Mouse (Mus musculus): Measurements from ENCODE around the gene Psmf1. TPM values are rescaled to one million over a fixed set of nuclear protein-coding genes. Genes with fewer than 3 reads are reported as not detected.

Psmf1 gene
- 10 to 100 TPM in 19 of 26 experiments, 1 to 10 TPM in 7; 1.7 to 29.9 (median 14.1) TPM for total RNA-seq (2018; cell fraction: chromatin; rRNA removed)
- total RNA-seq (2018; cell fraction: cytosol; rRNA removed) = 10 to 100 TPM; 14.1 to 25.1 (median 20.7) TPM
- 10 to 100 TPM in 17 of 26 experiments, 1 to 10 TPM in 9; 3.5 to 23.1 (median 13.1) TPM for total RNA-seq (2018; cell fraction: nucleus; rRNA removed)
- polyA plus RNA-seq (2018) = 17.9 to 25.0 TPM (median 19.6 TPM) in 3 replicates

DNA sequence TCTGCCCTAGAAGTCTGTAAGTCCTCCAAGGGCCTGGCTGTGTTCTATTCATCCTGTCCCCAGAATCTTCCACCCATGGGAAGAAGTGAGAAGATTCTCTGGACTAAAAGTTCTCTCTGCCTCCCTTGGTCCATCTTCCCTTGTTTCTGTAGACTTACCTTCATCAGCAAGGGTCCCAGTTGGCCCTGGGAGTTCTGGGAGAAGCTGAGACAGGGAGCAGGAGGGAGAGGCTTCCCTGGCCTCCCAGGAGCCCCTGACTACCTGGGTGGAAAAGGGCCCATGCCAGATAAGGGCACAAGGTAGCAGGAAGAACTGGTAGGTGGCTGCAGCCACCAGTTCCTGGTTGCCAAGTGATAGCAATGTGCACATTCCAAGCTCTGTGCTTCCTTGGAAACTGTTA is at the start of gene Psmf1:
Psmf1 (minus strand) TSS at position 342 of the 400 bp plus-strand sequence.
- H3K4me3 ChIP-seq (ENCODE audit: inconsistent target) = no peak within 1 kb of the TSS
- no peaks in the 10 kb centered on the region for H3K36me3 ChIP-seq (ENCODE audit: inconsistent target)
- H3K27ac ChIP-seq = no peak within 1 kb of the TSS
- H3K79me2 ChIP-seq (ENCODE audit: inconsistent target) = peaks cover 21% of the 10 kb centered on the region

DNA sequence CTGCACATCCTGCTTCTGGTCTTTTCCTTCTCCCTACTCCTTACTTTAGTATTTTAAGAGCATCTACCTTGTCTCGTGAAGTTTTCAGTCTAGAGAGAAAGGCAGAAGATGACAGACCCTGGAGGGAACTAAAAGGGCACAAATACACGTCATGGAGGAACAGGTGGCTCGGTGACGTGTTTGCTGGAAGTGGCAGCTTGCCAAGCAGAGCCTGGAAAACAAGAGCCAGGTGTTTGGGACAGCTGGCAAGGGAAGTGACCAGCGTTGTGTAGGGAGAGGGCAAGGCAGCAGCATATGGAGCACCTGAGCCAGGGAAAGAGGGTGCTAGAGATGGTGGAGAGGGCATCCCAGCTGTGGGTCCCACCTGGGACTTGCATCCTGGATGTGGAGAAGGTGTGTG is 47.2 kb upstream of the Psmf1 start:
- Histone ChIP-seq H3K79me2 (ENCODE audit: inconsistent target) (no peaks in the 10 kb centered on the region), H3K4me3 (ENCODE audit: inconsistent target) (no peak overlapping the region), H3K27ac (no peak overlapping the region), H3K36me3 (ENCODE audit: inconsistent target) (no peaks in the 10 kb centered on the region)
- 59% methylated on average over 5 of the region's 5 CpGs for WGBS (ENCODE audit: missing documents)

DNA sequence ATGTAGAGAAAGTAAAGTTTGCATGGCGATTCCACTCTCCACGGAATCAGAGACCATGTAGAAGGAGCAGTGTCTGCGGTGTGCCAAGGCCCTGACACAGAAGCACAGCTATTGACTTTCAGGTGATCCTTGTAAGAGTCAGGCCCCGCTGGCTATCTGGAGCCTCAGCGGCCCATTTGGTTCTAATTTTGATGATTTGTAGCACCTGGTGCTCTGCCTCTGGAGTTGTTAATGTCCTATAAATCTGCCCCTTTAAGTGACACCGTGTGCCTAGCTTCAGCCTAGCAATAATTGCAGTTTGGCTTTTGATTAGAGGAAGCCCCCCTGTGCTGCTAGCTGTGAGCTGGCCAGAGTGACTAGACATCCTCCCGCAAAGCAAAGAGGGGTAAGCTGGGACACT is 46.2 kb upstream of the Psmf1 start:
- Histone ChIP-seq H3K79me2 (ENCODE audit: inconsistent target) (no peaks in the 10 kb centered on the region), H3K27ac (no peak overlapping the region), H3K36me3 (ENCODE audit: inconsistent target) (no peaks in the 10 kb centered on the region), H3K4me3 (ENCODE audit: inconsistent target) (no peak overlapping the region)
- 55% methylated on average over 7 of the region's 7 CpGs for WGBS (ENCODE audit: missing documents)

DNA sequence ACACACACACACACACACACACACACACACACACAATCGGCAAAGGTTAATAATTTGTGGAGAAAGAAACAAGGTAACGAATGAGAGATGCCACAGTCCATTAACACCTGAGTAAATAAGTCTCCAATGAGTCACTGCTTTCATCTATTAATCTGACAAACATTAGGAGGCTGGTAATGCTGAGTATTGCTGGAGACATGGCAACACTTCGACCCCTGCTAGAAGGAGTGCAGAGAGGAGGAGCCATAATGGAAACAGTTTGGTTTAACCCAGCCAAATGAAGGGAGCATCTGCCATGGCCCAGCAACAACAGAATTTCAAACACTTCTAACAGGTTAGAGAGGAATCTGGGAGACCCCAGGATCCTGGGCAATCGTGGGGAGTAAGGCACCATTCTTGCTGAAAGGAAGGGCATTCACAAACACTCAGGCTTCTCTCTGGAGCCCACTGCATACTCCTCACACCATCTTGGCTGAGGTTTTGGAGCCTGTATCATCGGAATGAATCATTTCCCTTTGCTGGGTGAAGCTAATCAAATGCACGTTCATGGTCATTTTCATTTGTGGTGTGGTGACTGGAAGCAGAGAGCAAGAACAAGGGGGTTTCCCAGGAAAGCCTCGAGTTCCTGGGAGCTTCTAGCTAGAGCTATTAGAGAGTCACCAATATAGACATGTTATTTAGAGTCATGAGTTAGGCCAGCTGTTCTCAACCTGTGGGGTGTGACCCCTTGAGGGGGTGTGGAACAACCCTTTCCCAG is 44.4 kb upstream of the Psmf1 start:
- WGBS (ENCODE audit: missing documents) = 71% methylated on average over 7 of the region's 7 CpGs
- Histone ChIP-seq H3K36me3 (ENCODE audit: inconsistent target) (no peaks in the 10 kb centered on the region), H3K79me2 (ENCODE audit: inconsistent target) (no peaks in the 10 kb centered on the region), H3K4me3 (ENCODE audit: inconsistent target) (no peak overlapping the region), H3K27ac (no peak overlapping the region)

DNA sequence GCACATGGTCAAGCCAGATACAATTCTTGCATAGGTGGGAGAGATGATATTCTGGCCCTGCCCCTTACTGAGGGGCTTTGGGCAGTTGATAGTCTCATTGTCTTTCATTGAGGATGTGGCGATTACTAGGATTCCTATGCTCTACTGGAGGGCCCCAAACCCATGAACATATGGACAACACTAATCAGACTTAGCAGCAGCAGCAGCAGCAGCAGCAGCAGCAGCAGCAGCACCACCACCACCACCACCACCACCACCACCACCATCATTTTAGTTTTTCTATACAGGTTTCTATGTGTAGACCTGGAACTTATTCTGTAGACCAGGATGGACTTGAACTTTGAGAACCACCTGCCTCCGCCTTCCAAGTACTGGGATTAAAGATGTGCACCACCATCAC is 39.5 kb upstream of the Psmf1 start:
- H3K27ac ChIP-seq = no peak overlapping the region
- WGBS (ENCODE audit: missing documents) = 94% methylated on average over 2 of the region's 2 CpGs
- H3K4me3 ChIP-seq (ENCODE audit: inconsistent target) = no peak overlapping the region
- no peaks in the 10 kb centered on the region for H3K79me2 ChIP-seq (ENCODE audit: inconsistent target)
- no peaks in the 10 kb centered on the region for H3K36me3 ChIP-seq (ENCODE audit: inconsistent target)

DNA sequence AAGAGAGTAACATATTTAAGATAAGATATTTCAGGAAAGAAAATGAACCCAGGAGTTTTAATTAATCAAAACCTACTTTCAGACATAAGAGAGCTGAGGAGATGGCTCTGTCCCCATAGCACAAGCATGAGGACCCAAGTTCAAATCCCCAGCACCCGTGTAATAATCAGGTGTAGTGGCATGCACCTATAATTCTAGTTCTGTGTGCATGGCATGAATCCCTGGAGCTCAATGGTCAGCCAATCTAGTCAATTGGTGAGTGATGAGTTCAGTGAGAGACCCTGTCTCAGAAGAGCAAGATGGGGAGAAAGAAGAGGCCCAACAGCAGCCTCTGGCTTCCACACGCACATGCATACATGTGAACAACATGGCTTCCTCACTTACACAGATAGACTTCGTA is 33.4 kb upstream of the Psmf1 start:
- H3K79me2 ChIP-seq (ENCODE audit: inconsistent target) = no peaks in the 10 kb centered on the region
- H3K27ac ChIP-seq = no peak overlapping the region
- H3K36me3 ChIP-seq (ENCODE audit: inconsistent target) = no peaks in the 10 kb centered on the region
- 90% methylated on average over 3 of the region's 3 CpGs for WGBS (ENCODE audit: missing documents)
- H3K4me3 ChIP-seq (ENCODE audit: inconsistent target) = no peak overlapping the region

DNA sequence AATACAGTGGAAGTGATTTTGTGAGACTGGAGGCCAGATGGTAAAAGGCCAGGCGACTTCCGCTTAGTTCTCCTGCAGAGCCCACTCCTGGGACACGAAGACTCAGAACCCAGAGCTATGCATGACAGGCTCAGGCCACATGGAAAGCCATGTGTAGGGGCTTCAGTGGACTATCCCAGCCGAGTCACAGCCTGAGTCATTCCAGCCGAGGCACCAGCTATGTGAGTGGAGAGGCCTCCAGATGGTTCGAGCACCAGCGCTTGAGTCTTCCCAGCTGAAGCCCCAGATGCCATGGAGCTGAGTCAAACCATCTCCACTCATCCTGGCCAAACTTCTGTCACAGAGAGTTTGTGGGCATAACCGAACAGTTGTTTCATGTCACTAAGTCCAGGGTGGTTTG is 29.5 kb upstream of the Psmf1 start:
- no peaks in the 10 kb centered on the region for H3K36me3 ChIP-seq (ENCODE audit: inconsistent target)
- no peak overlapping the region for H3K27ac ChIP-seq
- H3K4me3 ChIP-seq (ENCODE audit: inconsistent target) = no peak overlapping the region
- WGBS (ENCODE audit: missing documents) = 85% methylated on average over 8 of the region's 8 CpGs
- H3K79me2 ChIP-seq (ENCODE audit: inconsistent target) = no peaks in the 10 kb centered on the region

DNA sequence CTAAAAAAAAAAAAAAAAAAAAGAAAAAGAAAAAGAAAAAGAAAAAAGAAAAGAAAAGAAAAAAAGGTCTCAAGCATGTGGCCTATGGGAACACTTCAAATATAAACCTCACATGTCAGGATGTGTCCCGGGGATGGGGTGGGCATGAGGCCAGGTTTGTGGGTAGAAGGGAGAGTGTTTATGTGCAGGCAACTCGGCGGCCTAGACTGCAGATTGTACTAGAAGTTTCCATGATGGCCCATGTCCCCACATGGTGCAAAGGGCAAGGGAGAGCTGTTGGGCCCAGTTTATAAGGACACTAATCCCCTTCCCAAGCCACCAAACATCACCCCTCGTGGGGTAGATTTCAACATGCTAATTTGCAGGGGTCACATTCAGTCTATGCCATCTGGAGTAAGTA is 28.2 kb upstream of the Psmf1 start:
- Histone ChIP-seq H3K4me3 (ENCODE audit: inconsistent target) (no peak overlapping the region), H3K27ac (no peak overlapping the region), H3K79me2 (ENCODE audit: inconsistent target) (no peaks in the 10 kb centered on the region), H3K36me3 (ENCODE audit: inconsistent target) (no peaks in the 10 kb centered on the region)
- WGBS (ENCODE audit: missing documents) = 46% methylated on average over 4 of the region's 4 CpGs

DNA sequence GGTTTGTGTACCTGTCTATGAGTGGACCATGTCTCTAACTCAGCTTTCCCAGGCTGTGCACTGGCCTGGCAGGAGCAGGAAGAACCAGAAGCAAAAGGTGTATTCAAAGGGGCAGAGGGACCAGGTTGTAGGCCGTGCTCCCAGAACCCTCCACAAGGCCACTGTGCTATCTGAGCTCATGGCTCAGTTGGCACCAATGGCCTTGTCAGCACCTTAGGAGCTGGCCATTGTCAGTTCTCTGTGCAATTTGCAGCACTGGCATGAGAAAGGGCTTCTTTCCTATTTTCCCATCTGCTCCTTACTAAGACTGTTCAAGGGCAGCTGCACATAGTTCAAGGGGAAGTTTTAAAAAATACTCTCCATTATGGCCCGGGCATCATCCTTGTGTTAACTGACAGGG is 20.6 kb upstream of the Psmf1 start:
- no peak overlapping the region for H3K27ac ChIP-seq
- H3K4me3 ChIP-seq (ENCODE audit: inconsistent target) = no peak overlapping the region
- H3K36me3 ChIP-seq (ENCODE audit: inconsistent target) = no peaks in the 10 kb centered on the region
- WGBS (ENCODE audit: missing documents) = 83% methylated on average over 2 of the region's 2 CpGs
- H3K79me2 ChIP-seq (ENCODE audit: inconsistent target) = no peaks in the 10 kb centered on the region

DNA sequence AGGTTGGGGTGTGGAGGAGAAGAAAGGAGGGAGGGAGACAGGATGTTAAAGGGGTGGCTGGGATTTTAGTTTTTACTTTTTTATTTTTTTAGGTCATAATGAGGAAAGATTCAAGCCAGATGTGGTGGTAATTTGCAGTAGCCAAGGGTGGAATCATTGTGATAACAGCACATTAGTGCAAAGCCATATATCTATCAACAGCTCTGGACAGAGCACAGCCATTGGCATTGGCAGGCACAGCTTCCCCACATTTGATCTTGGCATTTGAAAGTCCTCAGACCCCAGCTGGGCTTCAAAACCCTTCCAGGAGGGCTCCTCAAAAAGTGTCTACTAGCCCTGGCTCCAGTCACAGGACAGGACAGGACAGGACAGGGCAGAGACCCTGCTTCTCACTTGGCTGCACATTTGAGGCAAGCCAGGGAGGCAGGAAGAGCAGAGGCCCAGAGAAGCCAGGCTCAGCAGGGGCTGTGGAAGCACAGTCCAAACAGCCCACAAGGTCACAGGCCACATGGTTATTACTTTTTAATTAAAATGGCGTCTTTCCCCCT is 14.9 kb upstream of the Psmf1 start:
- no peak overlapping the region for H3K27ac ChIP-seq
- no peaks in the 10 kb centered on the region for H3K36me3 ChIP-seq (ENCODE audit: inconsistent target)
- 80% methylated on average over 1 of the region's 1 CpGs for WGBS (ENCODE audit: missing documents)
- H3K79me2 ChIP-seq (ENCODE audit: inconsistent target) = no peaks in the 10 kb centered on the region
- H3K4me3 ChIP-seq (ENCODE audit: inconsistent target) = no peak overlapping the region

DNA sequence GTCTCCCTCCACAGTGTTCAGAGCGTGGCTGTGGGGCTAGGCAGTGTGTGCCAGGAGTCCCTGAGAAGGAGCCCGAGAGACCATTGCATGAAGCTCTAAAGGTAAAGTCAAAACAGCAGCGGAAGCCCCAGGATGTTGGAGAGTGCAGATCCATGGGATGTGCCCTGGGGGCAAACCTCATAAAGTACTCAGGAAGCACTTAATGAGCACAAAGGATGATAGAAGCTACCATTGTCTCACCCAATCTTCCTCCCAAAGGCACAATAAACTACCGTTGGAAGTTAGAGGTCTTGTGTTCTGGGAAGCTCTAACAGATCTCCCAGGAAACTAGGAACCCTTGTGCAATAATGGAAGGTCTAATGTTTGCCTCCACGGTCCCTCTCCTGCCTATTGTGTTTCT is 13.5 kb upstream of the Psmf1 start:
- Histone ChIP-seq H3K36me3 (ENCODE audit: inconsistent target) (no peaks in the 10 kb centered on the region), H3K79me2 (ENCODE audit: inconsistent target) (no peaks in the 10 kb centered on the region), H3K4me3 (ENCODE audit: inconsistent target) (no peak overlapping the region), H3K27ac (no peak overlapping the region)
- WGBS (ENCODE audit: missing documents) = 45% methylated on average over 5 of the region's 5 CpGs

DNA sequence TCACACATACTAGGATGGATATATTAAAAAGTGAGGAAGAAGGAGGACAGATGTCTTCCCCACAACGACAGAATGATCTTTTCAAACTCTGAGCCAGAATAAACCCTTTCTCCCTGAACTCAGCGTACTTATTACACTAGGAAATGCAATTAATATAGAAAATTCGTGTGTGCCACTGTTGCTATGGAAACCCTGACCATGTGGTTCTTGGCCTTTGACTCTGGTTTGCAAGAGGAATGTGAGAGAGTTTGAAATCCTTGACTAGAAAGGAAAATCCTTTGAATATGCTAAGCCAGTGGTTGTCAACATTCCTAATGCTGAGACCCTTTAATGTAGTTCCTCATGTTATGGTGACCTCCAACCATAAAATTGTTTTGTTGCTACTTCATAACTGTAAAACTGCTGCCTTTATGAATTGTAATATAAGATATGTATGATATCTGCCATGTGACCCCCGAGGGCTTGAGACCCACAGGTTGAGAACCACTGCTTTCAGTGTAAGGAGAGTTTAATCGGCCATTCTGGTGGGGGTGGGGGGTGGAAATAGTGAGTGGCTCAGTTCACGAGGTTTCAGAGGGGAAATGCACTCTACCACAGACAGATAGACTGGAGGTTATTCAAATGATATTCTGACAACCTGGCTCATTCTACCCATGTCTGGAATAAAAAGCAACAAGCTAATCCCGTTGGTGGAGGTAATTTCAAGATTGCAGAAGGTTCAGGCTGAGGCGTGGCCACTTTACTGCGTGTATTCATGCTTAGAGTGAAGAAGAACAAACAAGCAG is 12.5 kb upstream of the Psmf1 start:
- WGBS (ENCODE audit: missing documents) = 60% methylated on average over 9 of the region's 9 CpGs
- no peak overlapping the region for H3K27ac ChIP-seq
- no peaks in the 10 kb centered on the region for H3K79me2 ChIP-seq (ENCODE audit: inconsistent target)
- H3K4me3 ChIP-seq (ENCODE audit: inconsistent target) = no peak overlapping the region
- H3K36me3 ChIP-seq (ENCODE audit: inconsistent target) = no peaks in the 10 kb centered on the region

DNA sequence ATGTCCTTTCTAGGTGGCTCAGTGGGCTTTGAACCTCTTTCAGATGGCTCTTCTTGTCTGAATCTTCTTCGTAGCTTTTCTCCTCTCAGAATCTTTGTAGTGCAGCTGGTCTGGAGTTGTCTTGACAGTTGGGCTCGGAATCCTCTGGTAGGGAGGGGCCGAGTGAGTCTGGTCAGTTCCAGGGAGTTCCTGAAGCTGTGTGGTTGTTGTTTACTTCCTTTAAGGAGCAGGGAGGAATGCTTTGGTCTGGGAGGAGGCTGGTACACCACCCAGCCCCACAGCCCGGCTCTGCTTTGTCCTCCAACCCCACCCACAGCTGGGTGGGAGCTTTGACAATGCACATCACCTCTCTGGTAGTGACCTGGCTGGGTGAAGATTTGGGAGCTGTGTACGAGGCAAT is 7.3 kb upstream of the Psmf1 start:
- no peaks in the 10 kb centered on the region for H3K36me3 ChIP-seq (ENCODE audit: inconsistent target)
- H3K4me3 ChIP-seq (ENCODE audit: inconsistent target) = no peak overlapping the region
- WGBS (ENCODE audit: missing documents) = 85% methylated on average over 4 of the region's 5 CpGs
- no peaks in the 10 kb centered on the region for H3K79me2 ChIP-seq (ENCODE audit: inconsistent target)
- no peak overlapping the region for H3K27ac ChIP-seq

DNA sequence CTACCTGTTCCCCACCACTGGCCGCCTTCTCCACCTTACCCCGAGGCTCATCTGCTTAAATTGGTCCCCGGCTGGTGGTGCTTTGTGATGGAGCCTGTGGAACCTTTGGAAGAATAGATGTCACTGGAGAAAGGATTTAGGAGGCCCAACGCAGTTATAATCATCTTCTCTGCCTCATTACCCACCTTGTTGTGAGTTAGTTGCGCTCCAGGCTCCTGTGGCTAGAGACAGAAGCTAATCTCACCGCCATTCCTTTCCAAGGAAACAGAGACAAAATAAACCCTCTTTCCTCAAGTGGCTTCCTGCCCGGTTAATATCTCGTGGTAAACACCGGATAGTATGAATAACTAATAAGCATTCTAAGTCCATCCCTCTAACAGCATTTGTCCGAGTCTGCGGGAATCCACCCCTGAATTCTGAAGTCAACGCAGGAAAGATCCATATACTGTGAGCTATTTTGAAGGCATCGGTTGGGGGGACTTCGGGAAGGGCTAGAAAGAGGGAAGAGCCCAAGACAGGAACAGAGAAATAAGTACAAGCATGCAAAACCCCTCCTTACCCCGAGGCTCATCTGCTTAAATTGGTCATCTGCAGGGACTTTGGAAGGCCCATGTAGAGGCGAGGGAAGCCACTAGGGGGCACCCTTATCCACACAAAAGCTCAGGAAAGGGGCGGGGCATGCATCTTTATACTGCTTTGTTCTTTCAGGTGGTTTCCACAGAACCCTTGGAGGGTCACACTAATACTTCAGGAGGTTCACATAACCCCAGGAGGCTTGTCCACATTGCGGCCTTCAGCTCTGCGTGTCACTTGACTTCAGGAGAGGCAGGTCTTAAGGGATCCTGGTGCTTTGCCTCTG is 4.1 kb upstream of the Psmf1 start:
- Histone ChIP-seq H3K27ac (no peak overlapping the region), H3K36me3 (ENCODE audit: inconsistent target) (no peaks in the 10 kb centered on the region), H3K4me3 (ENCODE audit: inconsistent target) (no peak overlapping the region), H3K79me2 (ENCODE audit: inconsistent target) (no peaks in the 10 kb centered on the region)
- 49% methylated on average over 19 of the region's 19 CpGs for WGBS (ENCODE audit: missing documents)
